Mouse (Mus musculus): Measurements from ENCODE around the gene Ifi207.
A peak's percentile ranks its signal among the peaks of the same experiment; 100 is the strongest.
"Not testable (repeated sequence)": the region's sequence is repeated elsewhere in the genome, so short reads cannot be mapped to it uniquely, and the experiment has no call there.

Ifi207 gene

DNA sequence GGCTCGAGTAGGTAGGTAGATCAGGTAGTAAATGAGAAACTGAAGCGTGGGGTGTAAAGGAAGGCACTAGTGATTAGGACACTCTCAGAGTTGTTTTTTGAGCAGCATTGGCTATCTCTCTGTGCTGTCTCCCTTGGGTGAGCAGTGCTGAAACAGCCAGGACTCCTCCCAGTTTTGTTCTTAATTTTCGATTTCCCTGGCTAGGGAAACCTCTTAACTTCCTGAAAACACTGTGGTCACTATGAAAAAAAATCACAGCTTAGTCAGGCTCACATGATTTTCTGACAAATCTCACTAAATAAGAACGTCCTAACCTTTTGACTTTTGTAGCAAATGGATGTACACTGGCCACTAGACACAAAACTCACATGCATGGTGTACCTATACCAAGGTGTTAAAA, at the start of gene Ifi207:
TSS of gene Ifi207 (minus strand) at position 92 of the 400 bp plus-strand sequence.
- no peak for DNase-seq

DNA sequence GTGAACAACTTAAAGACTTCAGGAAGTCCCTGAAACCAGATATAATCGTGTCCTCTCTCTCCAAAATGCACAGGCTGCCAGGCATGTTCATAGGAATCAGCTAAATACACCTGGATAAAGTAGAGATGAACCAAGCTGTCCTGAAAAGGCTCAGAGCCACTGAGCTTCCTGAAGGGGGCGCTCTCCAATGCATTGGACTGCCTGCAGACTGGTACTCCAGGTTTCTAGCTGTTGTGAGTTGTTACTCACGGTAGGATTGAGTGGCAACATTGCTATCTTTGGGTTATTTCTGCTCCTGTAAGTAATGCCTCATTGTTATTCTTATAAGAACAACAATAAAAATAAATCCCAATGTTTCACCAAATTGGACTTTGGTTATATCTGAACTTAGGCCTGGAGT, 31.9 kb upstream of the Ifi207 start:
- not testable (repeated sequence) for DNase-seq

DNA sequence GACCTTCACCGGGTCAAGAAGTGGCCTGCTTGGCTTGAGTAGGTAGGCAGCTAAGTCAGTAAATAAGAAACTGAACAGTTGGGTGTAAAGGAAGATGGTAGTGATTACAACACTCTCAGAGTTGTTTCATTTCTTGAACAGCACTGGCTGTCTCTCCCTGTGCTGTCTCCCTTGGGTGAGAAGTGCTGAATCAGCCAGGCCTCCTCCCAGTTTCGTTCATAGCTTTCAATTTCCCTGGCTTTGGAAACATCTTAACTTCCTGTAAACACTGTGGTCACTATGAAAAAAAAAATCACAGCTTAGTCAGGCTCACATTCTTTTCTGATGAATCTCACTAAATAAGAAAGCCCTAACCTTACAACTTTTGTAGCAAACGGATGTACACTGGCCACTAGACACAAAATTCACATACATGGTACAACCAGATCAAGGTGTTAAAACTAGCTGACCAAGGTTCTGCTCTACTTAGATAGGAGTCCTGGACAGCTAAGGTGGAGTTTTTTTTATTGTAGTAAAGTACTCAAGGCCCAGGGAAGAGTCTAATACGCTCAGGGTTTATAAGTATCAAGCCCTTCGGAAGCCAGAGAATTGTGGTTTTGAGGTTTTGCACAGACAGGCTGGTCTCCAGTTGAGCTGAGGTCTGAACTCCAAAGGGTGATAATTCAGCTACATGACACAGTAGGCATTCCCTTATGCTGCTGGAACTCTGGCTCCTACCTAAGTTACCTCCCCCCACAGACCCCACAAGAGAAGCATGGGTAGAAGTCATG, 25.5 kb upstream of the Ifi207 start, which contains the start of gene Ifi204:
TSS of gene Ifi204 (minus strand) at position 96 of the 770 bp plus-strand sequence.
- DNase-seq: not testable (repeated sequence)

DNA sequence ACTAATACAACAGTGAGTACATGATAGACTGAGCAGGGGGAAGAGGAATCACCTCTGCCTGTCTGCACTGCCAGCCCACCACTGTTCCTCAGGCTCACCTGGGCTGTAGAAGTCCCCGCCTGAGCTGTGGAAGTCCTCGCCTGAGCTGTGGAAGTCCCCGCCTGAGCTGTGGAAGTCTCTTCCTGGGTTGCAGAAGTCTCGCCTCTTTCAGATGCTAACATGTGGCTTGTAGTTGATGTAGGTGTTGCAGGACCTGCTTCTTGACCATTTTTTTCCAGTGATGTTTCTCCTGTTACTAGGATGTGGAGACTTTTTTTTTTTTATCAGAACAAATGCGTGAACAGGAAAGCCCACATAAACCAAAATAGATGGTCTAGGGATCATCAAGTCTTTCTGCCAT, 18.5 kb upstream of the Ifi207 start:
- DNase-seq: not testable (repeated sequence)

DNA sequence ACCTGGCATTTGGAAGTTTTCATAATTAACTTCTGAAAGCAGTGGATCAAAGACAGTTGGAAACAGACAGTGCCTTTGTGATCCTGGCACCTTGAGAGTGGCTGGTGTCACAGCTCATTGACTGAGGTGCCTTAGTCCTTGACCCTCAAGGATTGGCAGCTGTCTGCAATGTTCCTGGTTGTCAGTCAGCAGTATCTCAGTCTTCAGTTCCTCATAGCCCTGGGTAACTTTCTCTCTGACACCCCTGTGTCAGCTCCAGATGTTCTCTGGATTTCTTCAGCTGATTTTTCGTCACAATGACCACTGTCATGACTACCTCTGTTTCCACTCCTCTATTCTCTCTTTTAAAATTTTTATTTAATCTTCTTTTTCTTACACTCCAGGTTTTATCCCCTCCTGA, 715 bp upstream of the Ifi207 start:
- no peak for DNase-seq

DNA sequence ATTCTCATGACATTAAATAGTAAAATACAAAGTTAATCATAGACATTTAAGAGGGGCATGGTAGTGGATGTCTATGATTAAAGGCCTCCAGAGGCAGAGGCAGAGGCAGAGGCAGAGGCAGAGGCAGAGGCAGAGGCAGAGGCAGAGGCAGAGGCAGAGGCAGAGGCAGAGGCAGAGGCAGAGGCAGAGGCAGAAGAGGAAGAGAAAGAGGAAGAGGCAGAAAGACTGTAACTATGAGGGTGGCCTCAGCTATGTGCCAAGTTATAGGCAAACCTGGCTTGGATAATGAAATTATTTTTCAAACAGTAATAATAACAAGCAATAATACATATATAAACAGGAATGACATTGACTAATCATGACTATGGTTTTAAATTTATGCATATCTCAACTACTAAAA, 1.0 kb downstream of the Ifi207 start:
- DNase-seq: no peak

DNA sequence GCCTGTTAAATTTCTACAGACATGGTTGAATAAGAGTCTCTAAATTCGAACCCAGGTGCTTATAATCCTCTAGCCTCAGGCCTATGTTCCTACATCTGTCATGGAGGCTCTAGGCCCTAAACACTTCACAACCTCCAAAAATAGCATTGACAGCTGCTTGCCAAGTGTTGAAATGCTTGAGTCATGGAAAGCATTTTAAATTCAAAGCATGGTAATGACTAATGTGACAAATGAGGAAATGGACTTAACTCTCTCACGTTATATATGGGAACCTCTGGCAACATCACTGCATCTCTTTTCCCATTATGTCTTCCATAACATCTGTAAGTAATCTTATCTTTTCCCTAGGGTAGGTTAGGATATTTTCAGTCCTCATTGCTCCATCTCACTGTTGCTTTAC, 4.6 kb downstream of the Ifi207 start:
- no peak for DNase-seq

DNA sequence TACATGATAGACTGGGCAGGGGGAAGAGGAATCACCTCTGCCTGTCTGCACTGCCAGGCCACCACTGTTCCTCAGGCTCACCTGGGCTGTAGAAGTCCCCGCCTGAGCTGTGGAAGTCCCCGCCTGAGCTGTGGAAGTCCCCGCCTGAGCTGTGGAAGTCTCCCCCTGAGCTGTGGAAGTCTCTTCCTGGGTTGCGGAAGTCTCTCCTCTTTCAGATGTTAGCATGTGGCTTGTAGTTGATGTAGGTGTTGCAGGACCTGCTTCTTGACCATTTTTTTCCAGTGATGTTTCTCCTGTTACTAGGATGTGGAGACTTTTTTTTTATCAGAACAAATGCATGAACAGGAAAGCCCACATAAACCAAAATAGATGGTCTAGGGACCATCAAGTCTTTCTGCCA, 6.5 kb downstream of the Ifi207 start:
- DNase-seq: not testable (repeated sequence)

DNA sequence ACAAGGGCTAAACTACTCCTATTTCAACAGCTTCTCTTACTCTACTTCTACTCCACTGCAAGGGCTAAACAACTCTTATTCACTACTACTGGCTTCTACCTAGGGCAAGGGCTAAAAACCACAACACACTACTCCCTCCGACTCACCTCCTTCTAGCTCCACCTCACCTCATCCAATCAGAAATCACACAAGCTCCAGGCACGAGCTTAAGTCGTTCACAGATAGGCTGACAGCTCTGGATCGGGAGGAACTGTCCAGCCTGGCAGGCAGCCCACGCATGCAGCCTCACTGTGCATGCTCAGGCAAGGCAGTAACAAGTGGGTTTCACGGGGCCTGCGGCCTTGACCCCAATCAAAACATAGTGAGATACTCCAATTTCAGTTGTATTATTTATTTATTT, 8.3 kb downstream of the Ifi207 start:
- no peak for DNase-seq

DNA sequence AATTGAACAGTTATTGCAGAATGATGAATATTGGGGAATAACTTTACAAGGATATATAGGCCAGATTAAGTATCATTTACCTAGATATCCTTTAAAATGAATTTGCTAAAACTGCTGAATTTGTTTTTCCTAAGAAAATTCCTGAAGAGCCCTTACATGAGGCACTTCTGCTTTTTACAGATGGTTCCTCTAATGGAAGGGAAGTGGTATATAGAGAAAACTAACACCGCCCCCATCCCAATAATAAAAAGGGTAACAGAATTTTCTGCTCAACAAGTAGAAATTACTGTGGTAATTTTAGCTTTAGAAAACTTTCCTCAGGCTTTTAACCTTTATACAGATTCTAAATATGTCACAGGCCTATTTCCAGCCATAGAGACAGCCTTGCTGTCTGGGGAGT, 47.3 kb downstream of the Ifi207 start:
- DNase-seq: no peak

DNA sequence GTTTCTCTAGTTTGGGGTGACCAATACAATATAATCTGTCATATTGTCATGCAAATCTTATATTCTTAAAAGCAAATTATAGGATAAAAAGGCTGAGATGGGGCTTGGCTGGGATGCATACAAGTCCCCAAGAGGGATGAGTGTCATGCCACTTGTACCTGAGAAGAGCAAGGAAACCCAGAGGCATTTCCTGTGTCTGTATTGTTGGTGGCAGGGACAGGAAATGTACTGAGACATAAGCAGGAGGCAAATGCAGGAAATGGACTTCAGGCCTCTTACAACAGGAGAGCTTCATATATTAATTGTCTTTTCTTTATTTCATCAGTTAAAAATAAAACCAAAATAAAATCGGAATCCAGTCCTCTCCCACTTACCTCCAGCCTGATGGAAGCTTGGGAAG, 62.9 kb downstream of the Ifi207 start:
- DNase-seq: not testable (repeated sequence)

DNA sequence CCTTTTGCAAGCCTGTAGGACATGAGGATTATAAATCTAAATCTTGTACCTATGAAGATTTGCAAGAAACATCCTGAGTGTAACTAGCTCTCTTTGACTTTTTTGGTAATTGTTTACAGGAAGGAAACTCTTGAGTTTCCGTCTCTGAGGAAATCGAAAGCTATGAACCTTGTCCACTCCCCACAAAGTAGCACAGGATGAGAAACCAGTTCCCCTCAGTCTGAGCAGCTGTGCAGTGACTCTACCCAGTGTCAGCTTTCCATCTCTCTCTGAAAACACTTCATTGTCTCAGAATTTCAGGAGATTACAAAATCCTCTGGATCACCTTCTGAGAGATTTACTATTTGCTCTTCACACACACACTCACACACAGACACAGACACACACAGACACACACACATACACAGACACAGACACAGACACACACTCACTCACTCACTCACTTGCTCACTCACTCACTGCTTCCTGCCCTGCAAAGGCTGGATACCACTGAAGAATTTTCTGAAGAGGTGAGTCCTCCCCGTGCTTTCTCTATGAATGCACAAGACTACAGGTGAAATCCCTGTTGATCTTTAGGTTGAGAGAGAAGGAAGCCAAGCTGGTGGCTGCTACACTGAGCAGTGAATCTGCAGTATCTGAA, 68.0 kb downstream of the Ifi207 start, which contains the start of gene Ifi208:
TSS of gene Ifi208 (plus strand) at position 218 of the 640 bp plus-strand sequence.
- DNase-seq: peak; percentile 3

Data from lung, postnatal 14 days (tissue).